Mouse (Mus musculus): ENCODE measurements around the gene Camta1. TPM values are rescaled to one million over a fixed set of nuclear protein-coding genes. Genes with fewer than 3 reads are reported as not detected.

Gene Camta1
- polyA plus RNA-seq, 1 experiment from 2014 or later, result 150 TPM

GRCm38 (mm10) chr4:151326971-151327686 lies 534.5 kb downstream of the Camta1 start:
- H3K36me3 ChIP-seq (ENCODE audit: control insufficient read depth, insufficient read depth, low read length), result no peaks in the 10 kb centered on the region
- no peak overlapping the region for H3K4me2 ChIP-seq
- DNase-seq (ENCODE audit: low spot score, missing footprints) (peak; percentile 56), ATAC-seq (ENCODE audit: low FRiP score) (no peak)
- peaks cover 2% of the 10 kb centered on the region; the same call in 1 of the 2 replicates for H3K4me1 ChIP-seq (ENCODE audit: control insufficient read depth, insufficient read depth, low read length)
- H3K4me3 ChIP-seq (ENCODE audit: low read depth, low read length), result no peak overlapping the region
- H3K27ac ChIP-seq (ENCODE audit: low read depth, low read length), result no peak overlapping the region
- no peaks in the 10 kb centered on the region for H3K27me3 ChIP-seq (ENCODE audit: control insufficient read depth, insufficient read depth, low read length)
- no peaks in the 10 kb centered on the region for H3K9me3 ChIP-seq (ENCODE audit: control insufficient read depth, low read length)
- H3K9ac ChIP-seq (ENCODE audit: low read length), result no peak overlapping the region
- WGBS, result 89% methylated on average over 8 of the region's 8 CpGs

- Histone ChIP-seq H3K4me1 (ENCODE audit: control insufficient read depth, insufficient read depth, low read length) (no peaks in the 10 kb centered on the region), H3K27me3 (ENCODE audit: control insufficient read depth, insufficient read depth, low read length) (no peaks in the 10 kb centered on the region), H3K9me3 (ENCODE audit: control insufficient read depth, low read length) (no peaks in the 10 kb centered on the region), H3K4me3 (ENCODE audit: low read depth, low read length) (no peak overlapping the region), H3K27ac (ENCODE audit: low read depth, low read length) (no peak overlapping the region), H3K36me3 (ENCODE audit: control insufficient read depth, insufficient read depth, low read length) (no peaks in the 10 kb centered on the region), H3K4me2 (no peak overlapping the region), H3K9ac (ENCODE audit: low read length) (no peak overlapping the region)
- ATAC-seq (ENCODE audit: low FRiP score) (no peak), DNase-seq (ENCODE audit: low spot score, missing footprints) (no peak)
- WGBS, result 85% methylated on average over 10 of the region's 10 CpGs
Measured at GRCm38 (mm10) chr4:151316428-151316827, 545.2 kb downstream of the Camta1 start.

- H3K27me3 ChIP-seq (ENCODE audit: control insufficient read depth, insufficient read depth, low read length), result no peaks in the 10 kb centered on the region
- H3K36me3 ChIP-seq (ENCODE audit: control insufficient read depth, insufficient read depth, low read length), result no peaks in the 10 kb centered on the region
- ATAC-seq (ENCODE audit: low FRiP score) (no peak), DNase-seq (ENCODE audit: low spot score, missing footprints) (peak; percentile 59)
- no peak overlapping the region for H3K4me2 ChIP-seq
- H3K4me1 ChIP-seq (ENCODE audit: control insufficient read depth, insufficient read depth, low read length), result no peaks in the 10 kb centered on the region
- 85% methylated on average over 10 of the region's 10 CpGs for WGBS
- H3K9me3 ChIP-seq (ENCODE audit: control insufficient read depth, low read length), result no peaks in the 10 kb centered on the region
- H3K9ac ChIP-seq (ENCODE audit: low read length), result no peak overlapping the region
- no peak overlapping the region for H3K4me3 ChIP-seq (ENCODE audit: low read depth, low read length)
- H3K27ac ChIP-seq (ENCODE audit: low read depth, low read length), result no peak overlapping the region
Measured at GRCm38 (mm10) chr4:151315726-151316125, 546.0 kb downstream of the Camta1 start.

- WGBS, result 82% methylated on average over 8 of the region's 8 CpGs
- no peak for ATAC-seq (ENCODE audit: low FRiP score)
- H3K4me2 ChIP-seq, result no peak overlapping the region
- peak; percentile 64 for DNase-seq (ENCODE audit: low spot score, missing footprints)
- H3K27ac ChIP-seq (ENCODE audit: low read depth, low read length), result no peak overlapping the region
- H3K27me3 ChIP-seq (ENCODE audit: control insufficient read depth, insufficient read depth, low read length), result no peaks in the 10 kb centered on the region
- no peaks in the 10 kb centered on the region for H3K9me3 ChIP-seq (ENCODE audit: control insufficient read depth, low read length)
- no peaks in the 10 kb centered on the region for H3K36me3 ChIP-seq (ENCODE audit: control insufficient read depth, insufficient read depth, low read length)
- no peaks in the 10 kb centered on the region for H3K4me1 ChIP-seq (ENCODE audit: control insufficient read depth, insufficient read depth, low read length)
- no peak overlapping the region for H3K4me3 ChIP-seq (ENCODE audit: low read depth, low read length)
- H3K9ac ChIP-seq (ENCODE audit: low read length), result no peak overlapping the region
Measured at GRCm38 (mm10) chr4:151310773-151311172, 550.9 kb downstream of the Camta1 start.

- H3K36me3 ChIP-seq (ENCODE audit: control insufficient read depth, insufficient read depth, low read length), result no peaks in the 10 kb centered on the region
- 63% methylated on average over 12 of the region's 12 CpGs for WGBS
- no peak overlapping the region for H3K4me2 ChIP-seq
- ATAC-seq (ENCODE audit: low FRiP score) (no peak), DNase-seq (ENCODE audit: low spot score, missing footprints) (peak; percentile 28)
- H3K9ac ChIP-seq (ENCODE audit: low read length), result no peak overlapping the region
- H3K9me3 ChIP-seq (ENCODE audit: control insufficient read depth, low read length), result no peaks in the 10 kb centered on the region
- H3K27me3 ChIP-seq (ENCODE audit: control insufficient read depth, insufficient read depth, low read length), result no peaks in the 10 kb centered on the region
- no peaks in the 10 kb centered on the region for H3K4me1 ChIP-seq (ENCODE audit: control insufficient read depth, insufficient read depth, low read length)
- H3K27ac ChIP-seq (ENCODE audit: low read depth, low read length), result no peak overlapping the region
- no peak overlapping the region for H3K4me3 ChIP-seq (ENCODE audit: low read depth, low read length)
Measured at GRCm38 (mm10) chr4:151310056-151310685, 551.5 kb downstream of the Camta1 start.

- DNase-seq (ENCODE audit: low spot score, missing footprints) (no peak), ATAC-seq (ENCODE audit: low FRiP score) (no peak)
- Histone ChIP-seq H3K27ac (ENCODE audit: low read depth, low read length) (no peak overlapping the region), H3K36me3 (ENCODE audit: control insufficient read depth, insufficient read depth, low read length) (no peaks in the 10 kb centered on the region), H3K9me3 (ENCODE audit: control insufficient read depth, low read length) (no peaks in the 10 kb centered on the region), H3K4me2 (no peak overlapping the region), H3K4me3 (ENCODE audit: low read depth, low read length) (no peak overlapping the region), H3K9ac (ENCODE audit: low read length) (no peak overlapping the region), H3K4me1 (ENCODE audit: control insufficient read depth, insufficient read depth, low read length) (no peaks in the 10 kb centered on the region), H3K27me3 (ENCODE audit: control insufficient read depth, insufficient read depth, low read length) (no peaks in the 10 kb centered on the region)
- WGBS, result 92% methylated on average over 11 of the region's 11 CpGs
Measured at GRCm38 (mm10) chr4:151306890-151307289, 554.8 kb downstream of the Camta1 start.

- Histone ChIP-seq H3K27ac (ENCODE audit: low read depth, low read length) (no peak overlapping the region), H3K27me3 (ENCODE audit: control insufficient read depth, insufficient read depth, low read length) (no peaks in the 10 kb centered on the region), H3K4me2 (no peak overlapping the region), H3K4me1 (ENCODE audit: control insufficient read depth, insufficient read depth, low read length) (no peaks in the 10 kb centered on the region), H3K36me3 (ENCODE audit: control insufficient read depth, insufficient read depth, low read length) (no peaks in the 10 kb centered on the region), H3K9me3 (ENCODE audit: control insufficient read depth, low read length) (no peaks in the 10 kb centered on the region), H3K4me3 (ENCODE audit: low read depth, low read length) (no peak overlapping the region), H3K9ac (ENCODE audit: low read length) (no peak overlapping the region)
- ATAC-seq (ENCODE audit: low FRiP score), result no peak
- WGBS, result 78% methylated on average over 11 of the region's 11 CpGs
- no peak for DNase-seq (ENCODE audit: low spot score, missing footprints)
Measured at GRCm38 (mm10) chr4:151306311-151306765, 555.3 kb downstream of the Camta1 start.

- WGBS, result 80% methylated on average over 6 of the region's 6 CpGs
- H3K4me2 ChIP-seq, result no peak overlapping the region
- no peak overlapping the region for H3K4me3 ChIP-seq (ENCODE audit: low read depth, low read length)
- H3K9me3 ChIP-seq (ENCODE audit: control insufficient read depth, low read length), result no peaks in the 10 kb centered on the region
- no peak for DNase-seq (ENCODE audit: low spot score, missing footprints)
- no peak overlapping the region for H3K9ac ChIP-seq (ENCODE audit: low read length)
- no peak overlapping the region for H3K27ac ChIP-seq (ENCODE audit: low read depth, low read length)
- no peaks in the 10 kb centered on the region for H3K27me3 ChIP-seq (ENCODE audit: control insufficient read depth, insufficient read depth, low read length)
- no peak for ATAC-seq (ENCODE audit: low FRiP score)
- no peaks in the 10 kb centered on the region for H3K4me1 ChIP-seq (ENCODE audit: control insufficient read depth, insufficient read depth, low read length)
- no peaks in the 10 kb centered on the region for H3K36me3 ChIP-seq (ENCODE audit: control insufficient read depth, insufficient read depth, low read length)
Measured at GRCm38 (mm10) chr4:151305761-151306160, 555.9 kb downstream of the Camta1 start.

- Histone ChIP-seq H3K27ac (ENCODE audit: low read depth, low read length) (no peak overlapping the region), H3K4me2 (no peak overlapping the region), H3K27me3 (ENCODE audit: control insufficient read depth, insufficient read depth, low read length) (no peaks in the 10 kb centered on the region; the same call in 1 of the 2 replicates), H3K9ac (ENCODE audit: low read length) (no peak overlapping the region), H3K4me3 (ENCODE audit: low read depth, low read length) (no peak overlapping the region), H3K9me3 (ENCODE audit: control insufficient read depth, low read length) (no peaks in the 10 kb centered on the region), H3K36me3 (ENCODE audit: control insufficient read depth, insufficient read depth, low read length) (no peaks in the 10 kb centered on the region), H3K4me1 (ENCODE audit: control insufficient read depth, insufficient read depth, low read length) (no peaks in the 10 kb centered on the region)
- ATAC-seq (ENCODE audit: low FRiP score) (no peak), DNase-seq (ENCODE audit: low spot score, missing footprints) (peak; percentile 49)
- 81% methylated on average over 3 of the region's 3 CpGs for WGBS
Measured at GRCm38 (mm10) chr4:151303931-151304330, 557.7 kb downstream of the Camta1 start.
